Mouse (Mus musculus) thymus, adult 18-20 months (tissue): ENCODE results near the gene Tulp1.

Experiments
- DNase-seq, 2 experiments: peaks; one replicate each; pipeline ENCODE4 v3.0.0; 2022; ENCODE audit warnings: mixed read lengths in 2 of 2

The Tulp1 gene

GRCm38 (mm10) chr17:28313212-28313879 lies 51.7 kb downstream of the Tulp1 start, which contains the start of gene Fance:
Gene Fance, plus strand, starts transcription at chr17:28313519.
- DNase-seq: peak; percentile 93 to 96

DNA sequence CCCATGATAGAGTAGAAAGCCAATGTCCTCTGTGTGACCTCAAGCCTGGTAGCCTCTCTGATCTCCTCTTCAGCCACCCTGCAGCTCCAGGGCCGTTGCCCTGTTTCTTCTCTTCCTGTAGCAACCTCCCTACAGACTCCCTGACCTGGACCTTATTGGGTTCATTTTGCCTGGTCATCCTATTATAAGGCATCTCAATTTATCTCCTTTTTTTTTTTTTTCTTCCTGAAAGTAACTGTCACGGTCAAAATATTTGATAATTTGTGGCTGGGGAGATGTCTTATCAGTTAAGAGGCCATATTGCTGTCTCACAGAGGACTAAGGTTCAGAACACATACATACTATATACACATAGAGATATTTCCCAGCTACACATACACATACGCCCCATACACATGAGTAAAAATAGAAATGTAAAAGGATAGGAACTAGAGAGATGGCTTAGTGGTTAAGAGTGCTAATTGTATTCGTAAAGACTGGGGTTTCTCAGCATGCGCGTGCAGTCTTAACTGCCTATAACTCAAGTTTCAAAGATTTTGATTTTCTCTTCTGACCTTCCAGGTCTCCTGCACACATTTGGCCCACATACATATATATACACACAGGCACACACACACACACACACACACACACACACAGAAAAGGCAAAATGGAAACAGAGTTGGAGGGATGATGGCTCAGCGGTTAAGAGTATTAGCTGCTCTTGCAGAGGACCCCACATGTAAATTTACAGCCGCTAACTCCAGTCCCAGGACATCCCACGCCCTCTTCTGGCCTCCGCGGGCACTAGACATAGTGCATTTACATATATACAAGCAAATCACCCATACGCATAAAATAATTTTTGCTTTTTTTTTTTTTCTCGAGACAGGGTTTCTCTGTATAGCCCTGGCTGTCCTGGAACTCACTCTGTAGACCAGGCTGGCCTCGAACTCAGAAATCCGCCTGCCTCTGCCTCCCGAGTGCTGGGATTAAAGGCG lies 52.5 kb downstream of the Tulp1 start:
- no peak for DNase-seq

GRCm38 (mm10) chr17:28311366-28312132 lies 53.5 kb downstream of the Tulp1 start:
- no peak for DNase-seq

GRCm38 (mm10) chr17:28310831-28311230 lies 54.2 kb downstream of the Tulp1 start:
- no peak for DNase-seq

DNA sequence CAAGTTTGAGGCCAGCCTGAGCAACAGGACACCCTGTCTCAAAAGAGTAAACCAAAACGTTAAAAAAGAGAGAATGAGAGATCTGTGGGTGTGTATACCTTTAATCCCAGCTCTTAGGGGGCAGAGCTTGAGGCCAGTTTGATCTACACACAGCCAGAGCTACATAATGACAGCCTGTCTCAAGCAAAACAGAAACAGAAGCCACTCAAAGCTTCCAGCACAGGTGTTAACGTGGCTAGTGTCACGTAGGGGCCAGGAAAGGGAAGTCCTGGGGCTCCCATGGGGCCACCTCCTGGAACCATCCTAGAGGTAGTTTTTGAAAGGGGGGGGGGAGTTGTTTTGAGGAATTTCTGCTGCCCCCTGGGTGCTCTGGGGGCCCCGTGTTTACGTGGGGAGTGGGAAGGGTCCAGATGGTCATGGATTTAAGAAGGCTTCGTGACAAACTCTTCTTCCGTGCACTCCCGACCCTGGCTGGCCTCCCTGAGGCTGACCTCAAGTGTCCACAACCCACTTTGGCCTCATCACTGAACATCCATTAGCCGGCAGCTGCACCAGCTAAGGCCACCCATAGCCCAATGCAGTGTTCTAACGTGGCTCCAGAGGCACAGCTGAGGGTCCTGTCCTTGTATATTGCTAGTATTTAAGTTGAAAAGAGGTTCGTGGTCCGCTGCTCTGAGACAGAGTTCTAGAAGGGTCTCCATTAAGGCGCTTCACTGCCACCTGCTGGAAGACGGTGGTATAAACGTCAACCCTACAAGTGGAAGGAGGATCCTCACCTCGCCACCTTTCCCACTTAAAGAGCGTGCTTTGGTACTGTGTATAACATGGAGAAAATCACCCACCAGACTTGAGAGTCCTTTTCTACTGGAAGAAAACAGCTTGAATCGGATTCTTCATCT lies 56.5 kb downstream of the Tulp1 start:
- peak; percentile 57 to 75 for DNase-seq

GRCm38 (mm10) chr17:28305172-28305571 lies 59.9 kb downstream of the Tulp1 start:
- no peak for DNase-seq
